Mouse (Mus musculus) heart, embryonic 11.5 days (tissue): ENCODE results near the gene Rcor2. TPM values are rescaled to one million over a fixed set of nuclear protein-coding genes. Genes with fewer than 3 reads are reported as not detected.

Source experiments
- ATAC-seq: fragments of 200-750 bp; cut with Nextera tagmentation; replicated peaks from 2 replicates; pipeline ENCODE4 v1.8.0; 2017; ENCODE audit warnings: moderate library complexity; ENCODE audit not compliant: insufficient number of reproducible peaks, low FRiP score, low TSS enrichment
- H3K27ac ChIP-seq: fragments of 300-500 bp; sonication (generic); 2 replicates; pipeline ENCODE4 v1.5.1; 2014; ENCODE audit warnings: mild to moderate bottlenecking, low read depth, low read length
- H3K27me3 ChIP-seq: fragments of 300-500 bp; sonication (generic); 2 replicates; pipeline ENCODE4 v1.6.1; 2014; ENCODE audit warnings: mild to moderate bottlenecking, low read length, mixed read lengths; ENCODE audit not compliant: control insufficient read depth, insufficient read depth
- H3K36me3 ChIP-seq: fragments of 300-500 bp; sonication (generic); 2 replicates; pipeline ENCODE4 v1.6.1; 2014; ENCODE audit warnings: mild to moderate bottlenecking, low read length, moderate library complexity, mixed read lengths; ENCODE audit not compliant: control insufficient read depth, insufficient read depth
- H3K4me1 ChIP-seq: fragments of 300-500 bp; sonication (generic); 2 replicates; pipeline ENCODE4 v1.6.1; 2014; ENCODE audit warnings: low read length; ENCODE audit not compliant: control insufficient read depth, insufficient read depth
- H3K4me2 ChIP-seq: fragments of 300-500 bp; sonication (generic); 2 replicates; pipeline ENCODE4 v1.6.1; 2014; ENCODE audit warnings: mild to moderate bottlenecking, moderate library complexity
- H3K4me3 ChIP-seq: fragments of 300-500 bp; sonication (generic); 2 replicates; pipeline ENCODE4 v1.5.1; 2014; ENCODE audit warnings: low read depth, low read length
- H3K9ac ChIP-seq: fragments of 300-500 bp; sonication (generic); 2 replicates; pipeline ENCODE4 v1.6.1; 2014; ENCODE audit warnings: mild to moderate bottlenecking, low read depth, low read length, moderate library complexity
- H3K9me3 ChIP-seq: fragments of 300-500 bp; sonication (generic); replicated peaks from 2 replicates; pipeline ENCODE4 v1.6.1; 2016; ENCODE audit warnings: low read length; ENCODE audit not compliant: control insufficient read depth
- WGBS: fragments of 180-500 bp; shearing (Covaris S2); extraction: QIAGEN DNeasy Blood & Tissue Kit; methylation state at CpG from one replicate; pipeline ENCODE4 v1.1.7; 2014; ENCODE audit not compliant: insufficient replicate concordance; 5-methylcytosine and 5-hydroxymethylcytosine counted together
- polyA plus RNA-seq: library from polyadenylated mRNA; unstranded; fragments of >200 nt; fragmentation: Nextera tagmentation; extraction: Ambion mirVana; gene quantifications from 2 replicates; pipeline ENCODE4 v1.2.1, GENCODE M21; 2014

Gene Rcor2
- polyA plus RNA-seq, 1 experiment from 2014 or later, result 9.5 TPM

DNA sequence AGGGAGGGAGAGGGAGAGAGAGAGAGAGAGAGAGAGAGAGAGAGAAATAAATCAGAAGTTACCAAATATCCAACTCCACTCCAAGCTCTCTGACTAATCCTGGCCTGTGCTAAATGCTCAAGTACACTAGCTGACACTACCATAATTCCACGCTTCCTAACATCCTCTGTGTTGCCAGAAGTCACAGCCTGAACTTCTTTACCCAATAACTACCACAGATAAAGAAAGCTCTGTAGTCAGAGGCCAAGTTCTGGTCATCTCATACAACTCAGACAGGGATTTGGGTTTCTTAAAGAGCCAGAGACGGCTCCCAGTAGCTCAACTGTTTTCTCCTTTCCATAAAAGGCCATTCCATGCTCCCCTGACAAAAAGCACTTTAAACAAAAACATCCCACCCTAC lies 37.7 kb downstream of the Rcor2 start:
- Histone ChIP-seq H3K4me2 (no peak overlapping the region), H3K27ac (no peak overlapping the region), H3K36me3 (no peaks in the 10 kb centered on the region), H3K4me3 (no peak overlapping the region), H3K27me3 (no peaks in the 10 kb centered on the region), H3K9me3 (no peaks in the 10 kb centered on the region), H3K9ac (no peak overlapping the region), H3K4me1 (peaks cover 50% of the 10 kb centered on the region)
- ATAC-seq, result no peak
- 68% methylated on average over 2 of the region's 2 CpGs for WGBS

DNA sequence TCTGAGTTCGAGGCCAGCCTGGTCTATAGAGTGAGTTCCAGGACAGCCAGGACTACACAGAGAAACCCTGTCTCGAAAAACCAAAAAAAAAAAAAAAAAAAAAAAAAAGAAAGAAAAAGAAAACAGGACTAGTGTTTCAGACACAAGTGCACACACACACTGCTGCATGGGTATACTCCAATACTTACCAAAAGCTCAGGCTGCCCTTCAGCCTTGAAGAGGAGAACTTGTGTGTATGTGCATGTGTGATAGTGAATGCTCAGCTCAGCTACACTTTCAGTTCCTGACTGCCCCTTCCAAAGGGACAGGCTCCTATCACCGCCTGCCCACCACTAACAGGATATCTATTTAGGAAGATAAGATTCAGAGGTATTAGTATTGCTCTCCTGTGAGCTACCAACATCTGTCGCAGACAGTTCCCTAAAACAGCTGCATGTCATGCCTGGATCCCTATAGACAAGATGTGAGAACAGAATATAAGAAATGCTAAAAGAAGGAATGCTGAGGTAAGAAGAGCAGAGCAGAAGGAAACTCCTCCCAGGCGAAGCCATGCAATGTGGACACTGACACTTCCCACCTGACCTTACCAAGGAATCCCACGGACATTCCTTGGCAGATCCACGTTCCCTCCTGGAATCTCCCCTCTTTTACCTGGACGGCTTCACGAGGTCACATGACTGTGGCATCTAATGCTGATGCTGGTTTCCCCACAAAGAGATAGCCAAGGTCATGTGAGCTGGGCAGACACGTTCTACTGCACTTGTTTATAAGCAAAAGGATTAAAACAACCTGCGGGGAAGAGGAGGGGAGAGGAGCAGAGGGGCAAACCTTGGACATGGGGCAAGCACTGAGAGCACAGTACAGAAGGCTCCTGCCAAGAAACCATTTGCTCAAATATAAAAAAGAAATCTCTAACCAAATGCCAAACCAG lies 38.5 kb downstream of the Rcor2 start:
- no peak overlapping the region for H3K4me2 ChIP-seq
- no peak overlapping the region; the same call in 1 of the 2 replicates for H3K27ac ChIP-seq
- 49% methylated on average over 10 of the region's 11 CpGs for WGBS
- ATAC-seq, result no peak
- H3K9ac ChIP-seq, result 0 out of 2 replicates have a peak overlapping the region, but pooled peaks have one; percentile 18
- H3K9me3 ChIP-seq, result no peaks in the 10 kb centered on the region
- no peaks in the 10 kb centered on the region for H3K36me3 ChIP-seq
- no peaks in the 10 kb centered on the region for H3K27me3 ChIP-seq
- no peak overlapping the region for H3K4me3 ChIP-seq
- peaks cover 58% of the 10 kb centered on the region for H3K4me1 ChIP-seq

DNA sequence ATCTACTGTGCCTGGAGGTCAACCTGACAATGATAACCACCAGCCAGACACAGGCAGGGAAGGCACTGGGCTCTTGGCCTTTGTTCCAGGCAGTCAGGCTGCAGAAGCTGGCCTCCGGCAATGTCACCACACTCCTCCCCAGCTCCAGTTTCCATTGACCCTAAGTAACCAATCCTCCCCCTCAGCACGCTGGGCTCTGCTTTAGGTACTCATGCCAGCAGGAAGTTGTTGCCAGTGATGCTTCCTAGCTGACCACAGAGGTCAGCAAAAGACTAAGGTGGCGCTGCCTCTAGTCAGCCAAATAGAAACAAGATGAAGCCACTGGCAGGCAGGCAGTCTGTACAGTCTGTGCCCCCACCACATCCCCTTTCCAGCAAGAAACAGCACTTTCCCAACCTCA lies 39.8 kb downstream of the Rcor2 start:
- no peak overlapping the region for H3K27ac ChIP-seq
- H3K4me2 ChIP-seq, result no peak overlapping the region; the same call in 1 of the 2 replicates

DNA sequence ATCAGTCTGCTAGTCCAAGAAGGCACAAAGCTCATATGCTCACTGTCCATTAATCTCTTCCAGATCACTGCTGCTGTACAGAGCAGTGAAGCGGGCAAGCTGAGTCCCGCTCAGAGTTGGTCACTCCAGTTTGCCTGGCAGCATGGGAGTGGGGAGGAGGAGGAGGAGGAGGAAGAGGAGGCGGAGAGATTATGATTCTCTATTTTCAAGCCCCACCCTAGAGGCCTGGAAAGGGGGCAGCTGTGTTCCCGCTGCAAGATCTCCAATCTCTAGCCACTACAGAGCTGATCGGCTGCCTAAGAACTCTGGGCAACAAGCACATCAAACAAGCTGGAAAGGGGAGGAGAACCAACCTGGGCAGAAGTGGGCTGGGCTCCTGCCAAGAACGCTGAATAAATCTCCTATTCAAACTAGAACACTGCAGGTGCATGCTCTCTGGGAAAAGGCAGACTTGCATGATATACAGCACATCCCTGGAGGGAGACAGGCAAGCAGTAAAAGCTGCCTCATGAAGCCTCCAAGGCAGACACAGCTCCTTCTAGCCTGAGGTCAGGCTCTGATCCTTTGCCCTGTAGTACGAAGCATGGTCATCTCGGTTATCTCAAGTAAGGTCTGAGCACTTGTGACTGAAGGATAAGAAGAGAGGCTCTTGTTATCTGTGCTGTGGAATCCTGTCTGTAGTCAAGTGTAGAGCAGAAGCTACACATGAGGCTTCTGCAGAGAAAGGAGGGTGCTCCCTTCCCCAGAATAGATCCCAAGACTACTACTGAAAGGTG lies 41.1 kb downstream of the Rcor2 start:
- H3K27ac ChIP-seq, result peak overlapping the region; percentile 25; the same call in 1 of the 2 replicates
- H3K4me3 ChIP-seq, result no peak overlapping the region
- H3K36me3 ChIP-seq, result no peaks in the 10 kb centered on the region
- H3K27me3 ChIP-seq, result no peaks in the 10 kb centered on the region
- 34% methylated on average over 8 of the region's 8 CpGs for WGBS
- H3K4me2 ChIP-seq, result peak overlapping the region; percentile 31
- peaks cover 65% of the 10 kb centered on the region for H3K4me1 ChIP-seq
- ATAC-seq, result 0 out of 2 replicates have a peak, but pooled peaks have one; percentile 24
- 0 out of 2 replicates have a peak overlapping the region, but pooled peaks have one; percentile 22 for H3K9ac ChIP-seq
- H3K9me3 ChIP-seq, result no peaks in the 10 kb centered on the region

More for the DNA sequence above, 39.8 kb downstream of the Rcor2 start:
- Histone ChIP-seq H3K9ac (no peak overlapping the region), H3K4me3 (no peak overlapping the region), H3K27me3 (no peaks in the 10 kb centered on the region), H3K9me3 (no peaks in the 10 kb centered on the region), H3K4me1 (peaks cover 65% of the 10 kb centered on the region), H3K36me3 (no peaks in the 10 kb centered on the region)
- 51% methylated on average over 3 of the region's 3 CpGs for WGBS
- ATAC-seq, result no peak

DNA sequence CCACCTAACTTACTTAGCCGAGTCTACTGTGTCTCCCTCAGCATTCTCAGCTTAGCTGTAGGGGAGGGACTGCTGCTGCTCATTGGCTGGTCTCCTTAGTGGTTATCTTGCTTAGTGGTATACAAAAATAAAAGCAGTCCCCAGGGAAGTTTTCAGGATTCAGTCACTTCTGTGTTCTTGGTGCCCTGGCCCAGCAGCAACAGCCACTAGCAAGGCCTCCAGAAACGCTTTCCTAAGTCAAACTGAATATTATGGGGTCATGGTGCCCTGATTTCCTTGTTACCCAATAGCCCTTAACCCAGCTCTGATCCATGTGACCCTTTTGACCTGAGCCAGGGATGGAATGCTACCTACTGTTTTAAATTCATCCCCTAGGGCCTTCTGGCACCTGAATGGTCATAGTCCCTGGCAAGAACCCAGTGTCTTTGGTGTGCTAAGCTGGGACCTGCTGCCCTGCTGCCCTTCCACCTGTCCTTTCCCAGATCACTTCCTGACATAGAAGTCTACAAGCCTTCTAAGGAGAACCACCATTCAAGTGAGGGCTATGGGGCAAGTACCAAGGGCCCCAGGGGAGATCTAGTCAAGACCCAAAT lies 42.7 kb downstream of the Rcor2 start:
- Histone ChIP-seq H3K27me3 (no peaks in the 10 kb centered on the region), H3K27ac (peak overlapping the region; percentile 87; the same call in 1 of the 2 replicates), H3K9me3 (no peaks in the 10 kb centered on the region), H3K4me3 (no peak overlapping the region), H3K4me1 (peaks cover 65% of the 10 kb centered on the region), H3K4me2 (peak overlapping the region; percentile 48), H3K9ac (peak overlapping the region; percentile 46; the same call in 1 of the 2 replicates), H3K36me3 (no peaks in the 10 kb centered on the region)
- 38% methylated on average over 2 of the region's 2 CpGs for WGBS
- ATAC-seq, result no peak

DNA sequence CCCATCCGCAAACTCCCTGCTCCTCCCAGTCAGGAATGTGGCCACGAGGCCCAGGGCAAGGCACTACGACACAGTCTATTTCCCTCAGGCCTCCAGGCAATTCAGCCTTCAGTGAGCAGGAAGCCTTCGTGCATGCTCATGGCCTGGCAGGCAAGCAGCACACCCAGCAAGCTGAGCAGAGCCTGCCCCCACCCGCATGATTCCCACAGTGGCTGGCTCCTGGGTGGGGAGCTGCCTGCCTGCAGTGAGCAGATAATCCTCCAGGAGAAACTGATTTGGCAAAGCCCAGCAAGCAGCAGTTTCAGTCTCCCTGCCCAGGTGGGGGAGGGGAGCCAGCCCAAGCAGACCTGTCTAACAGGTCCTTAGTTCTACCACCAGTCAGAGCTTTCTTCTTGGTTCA lies 43.6 kb downstream of the Rcor2 start:
- H3K9ac ChIP-seq, result peak overlapping the region; percentile 46; the same call in 1 of the 2 replicates
- no peaks in the 10 kb centered on the region for H3K36me3 ChIP-seq
- peak overlapping the region; percentile 48 for H3K4me2 ChIP-seq
- ATAC-seq, result peak; percentile 56; the same call in 1 of the 2 replicates
- H3K4me1 ChIP-seq, result peaks cover 63% of the 10 kb centered on the region
- H3K27me3 ChIP-seq, result no peaks in the 10 kb centered on the region
- H3K9me3 ChIP-seq, result no peaks in the 10 kb centered on the region
- 10% methylated on average over 5 of the region's 5 CpGs for WGBS
- peak overlapping the region; percentile 87 for H3K27ac ChIP-seq
- H3K4me3 ChIP-seq, result no peak overlapping the region

DNA sequence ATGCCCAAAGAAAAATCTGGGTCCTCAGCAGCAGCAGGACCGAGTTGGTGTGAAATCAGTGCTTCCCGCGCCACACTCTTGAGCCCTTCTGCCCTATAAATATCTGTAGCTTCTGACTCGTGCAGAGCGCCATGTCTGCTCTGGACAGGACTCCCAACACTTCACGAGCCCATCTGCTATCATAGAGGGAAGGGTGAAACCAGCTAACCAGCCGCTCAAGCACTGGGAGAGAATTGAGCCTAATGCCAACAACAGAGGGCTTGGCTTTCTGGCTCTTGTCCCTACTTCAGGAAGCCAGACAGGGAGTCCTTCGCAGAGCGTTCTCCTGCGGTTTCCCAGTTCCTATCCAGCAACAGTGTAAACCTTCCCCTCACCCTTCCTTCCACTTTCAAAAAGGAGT lies 44.2 kb downstream of the Rcor2 start:
- H3K27me3 ChIP-seq, result no peaks in the 10 kb centered on the region
- peak overlapping the region; percentile 48 for H3K4me2 ChIP-seq
- peak overlapping the region; percentile 2; the same call in 1 of the 2 replicates for H3K9ac ChIP-seq
- 25% methylated on average over 10 of the region's 10 CpGs for WGBS
- peaks cover 58% of the 10 kb centered on the region for H3K4me1 ChIP-seq
- ATAC-seq, result no peak
- H3K9me3 ChIP-seq, result no peaks in the 10 kb centered on the region
- no peak overlapping the region for H3K4me3 ChIP-seq
- H3K27ac ChIP-seq, result peak overlapping the region; percentile 87
- H3K36me3 ChIP-seq, result no peaks in the 10 kb centered on the region

DNA sequence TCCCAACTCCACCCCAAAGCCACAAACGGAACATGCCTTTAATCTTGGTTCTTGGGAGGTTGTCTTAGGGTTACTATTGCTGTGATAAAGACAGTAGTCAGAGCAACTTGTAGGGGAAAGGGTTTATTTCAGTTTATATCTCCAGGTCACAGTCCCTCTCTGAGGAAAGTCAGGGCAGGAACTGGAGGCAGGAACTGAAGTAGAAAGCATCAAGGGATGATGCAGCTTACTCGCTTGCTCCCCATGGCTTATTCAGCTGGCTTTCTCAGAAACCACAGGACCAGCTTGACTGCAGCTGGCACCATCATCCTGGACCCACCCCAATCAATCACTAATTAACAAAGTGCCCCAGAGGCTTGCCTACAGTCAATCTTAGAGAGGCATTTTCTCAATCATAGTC lies 46.5 kb downstream of the Rcor2 start:
- Histone ChIP-seq H3K9ac (no peak overlapping the region), H3K36me3 (no peaks in the 10 kb centered on the region), H3K4me2 (no peak overlapping the region), H3K9me3 (no peaks in the 10 kb centered on the region), H3K4me3 (no peak overlapping the region), H3K4me1 (peaks cover 35% of the 10 kb centered on the region), H3K27me3 (no peaks in the 10 kb centered on the region), H3K27ac (no peak overlapping the region)
- no peak for ATAC-seq
- WGBS, result 67% methylated on average over 2 of the region's 2 CpGs
